Mouse (Mus musculus) kidney, postnatal 0 days (tissue): Measurements from ENCODE around the gene Tppp2. TPM values are rescaled to one million over a fixed set of nuclear protein-coding genes. Genes with fewer than 3 reads are reported as not detected.

Experiments used
- ATAC-seq: fragments of 200-750 bp; cut with Nextera tagmentation; replicated peaks from 2 replicates; pipeline ENCODE4 v1.8.0; 2017; ENCODE audit warnings: low read depth, moderate number of reproducible peaks, moderate TSS enrichment, moderate library complexity; ENCODE audit not compliant: low FRiP score
- DNase-seq: peaks from one replicate; pipeline ENCODE4 v3.0.0-alpha.2; 2016; ENCODE audit warnings: low spot score
- H3K27ac ChIP-seq: fragments of 300-500 bp; sonication (generic); 2 replicates; pipeline ENCODE4 v1.5.1; 2014; ENCODE audit warnings: mild to moderate bottlenecking
- H3K27me3 ChIP-seq: fragments of 300-500 bp; sonication (generic); 2 replicates; pipeline ENCODE4 v1.6.1; 2014; ENCODE audit warnings: low read length, mixed read lengths; ENCODE audit not compliant: insufficient read depth
- H3K36me3 ChIP-seq: fragments of 300-500 bp; sonication (generic); 2 replicates; pipeline ENCODE4 v1.6.1; 2014; ENCODE audit warnings: low read length, mixed read lengths; ENCODE audit not compliant: insufficient read depth
- H3K4me1 ChIP-seq: fragments of 300-500 bp; sonication (generic); replicated peaks from 2 replicates; pipeline ENCODE4 v1.6.1; 2014; ENCODE audit warnings: antibody characterized with exemption, low read length, mixed read lengths; ENCODE audit not compliant: insufficient read depth
- H3K4me2 ChIP-seq: fragments of 300-500 bp; sonication (generic); 2 replicates; pipeline ENCODE4 v1.6.1; 2014; ENCODE audit warnings: mild to moderate bottlenecking, low read length, moderate library complexity, mixed read lengths
- H3K4me3 ChIP-seq: fragments of 300-500 bp; sonication (generic); replicated peaks from 2 replicates; pipeline ENCODE4 v1.5.1; 2014; ENCODE audit warnings: low read depth, low read length
- H3K9ac ChIP-seq: fragments of 300-500 bp; sonication (generic); 2 replicates; pipeline ENCODE4 v1.6.1; 2014; ENCODE audit warnings: low read depth, low read length
- H3K9me3 ChIP-seq: fragments of 300-500 bp; sonication (generic); replicated peaks from 2 replicates; pipeline ENCODE4 v1.6.1; 2016; ENCODE audit warnings: low read length, inconsistent platforms, mixed read lengths
- CTCF ChIP-seq: IDR thresholded peaks from 2 replicates; pipeline ENCODE4 v1.5.1; 2016; ENCODE audit warnings: antibody characterized with exemption, low read depth, mild to moderate bottlenecking, moderate library complexity
- WGBS: fragments of 180-500 bp; shearing (Covaris S2); extraction: QIAGEN DNeasy Blood & Tissue Kit; methylation state at CpG from one replicate; pipeline ENCODE4 v1.1.7; 2014; 5-methylcytosine and 5-hydroxymethylcytosine counted together
- polyA plus RNA-seq: library from polyadenylated mRNA; unstranded; fragments of >200 nt; fragmentation: Nextera tagmentation; extraction: Ambion mirVana; gene quantifications from 2 replicates; pipeline ENCODE4 v1.2.1, GENCODE M21; 2015

Tppp2 gene
- not detected in 2 replicates for polyA plus RNA-seq

GRCm38 (mm10) chr14:51918125-51918524, at the start of gene Tppp2:
Gene Tppp2, plus strand, starts transcription at chr14:51918425.
- Histone ChIP-seq H3K27ac (no peak within 1 kb of the TSS), H3K9me3 (no peaks in the 10 kb centered on the region), H3K4me3 (no peak within 1 kb of the TSS), H3K4me1 (0 out of 2 replicates have a peak, but pooled peaks cover 11% of the 10 kb centered on the region), H3K9ac (no peak within 1 kb of the TSS), H3K36me3 (no peaks in the 10 kb centered on the region), H3K27me3 (no peaks in the 10 kb centered on the region), H3K4me2 (no peak within 1 kb of the TSS)
- DNase-seq (no peak), ATAC-seq (no peak)
- TF ChIP-seq CTCF = no peak
- 84% methylated on average over 4 of the region's 4 CpGs for WGBS

GRCm38 (mm10) chr14:51870756-51871155, 47.5 kb upstream of the Tppp2 start:
- ATAC-seq (no peak), DNase-seq (no peak)
- no peak overlapping the region for H3K4me2 ChIP-seq
- no peak overlapping the region for H3K27ac ChIP-seq
- no peaks in the 10 kb centered on the region for H3K27me3 ChIP-seq
- no peak overlapping the region for H3K9ac ChIP-seq
- TF ChIP-seq CTCF = no peak
- 76% methylated on average over 2 of the region's 2 CpGs for WGBS
- no peaks in the 10 kb centered on the region for H3K9me3 ChIP-seq
- H3K4me3 ChIP-seq = no peak overlapping the region
- H3K36me3 ChIP-seq = no peaks in the 10 kb centered on the region
- H3K4me1 ChIP-seq = no peaks in the 10 kb centered on the region

GRCm38 (mm10) chr14:51871741-51872140, 46.5 kb upstream of the Tppp2 start:
- no peak for ATAC-seq
- TF ChIP-seq CTCF = no peak
- 62% methylated on average over 9 of the region's 9 CpGs for WGBS
- Histone ChIP-seq H3K4me3 (no peak overlapping the region), H3K27ac (no peak overlapping the region), H3K4me1 (no peaks in the 10 kb centered on the region), H3K9ac (no peak overlapping the region), H3K27me3 (no peaks in the 10 kb centered on the region), H3K9me3 (no peaks in the 10 kb centered on the region), H3K4me2 (no peak overlapping the region), H3K36me3 (no peaks in the 10 kb centered on the region)
- no peak for DNase-seq

GRCm38 (mm10) chr14:51877517-51877916, 40.7 kb upstream of the Tppp2 start:
- WGBS = 68% methylated on average over 3 of the region's 3 CpGs
- DNase-seq (no peak), ATAC-seq (no peak)
- Histone ChIP-seq H3K27me3 (no peaks in the 10 kb centered on the region), H3K36me3 (no peaks in the 10 kb centered on the region), H3K4me3 (no peak overlapping the region), H3K27ac (no peak overlapping the region), H3K9ac (no peak overlapping the region), H3K4me2 (no peak overlapping the region), H3K4me1 (no peaks in the 10 kb centered on the region), H3K9me3 (no peaks in the 10 kb centered on the region)
- TF ChIP-seq CTCF = no peak

- no peak overlapping the region for H3K9ac ChIP-seq
- peaks cover 9% of the 10 kb centered on the region; the same call in 1 of the 2 replicates for H3K4me1 ChIP-seq
- H3K27ac ChIP-seq = peak overlapping the region; percentile 83
- DNase-seq (peak; percentile 92), ATAC-seq (peak; percentile 63)
- peak overlapping the region; percentile 62 for H3K4me3 ChIP-seq
- peaks cover 6% of the 10 kb centered on the region; the same call in 1 of the 2 replicates for H3K36me3 ChIP-seq
- TF ChIP-seq CTCF = peak; percentile 87
- H3K27me3 ChIP-seq = no peaks in the 10 kb centered on the region
- WGBS = 1% methylated on average over 4 of the region's 4 CpGs
- H3K4me2 ChIP-seq = peak overlapping the region; percentile 68
- no peaks in the 10 kb centered on the region for H3K9me3 ChIP-seq
Observed at GRCm38 (mm10) chr14:51883527-51884030, 34.6 kb upstream of the Tppp2 start.

GRCm38 (mm10) chr14:51884031-51884544, 34.1 kb upstream of the Tppp2 start:
- peaks cover 11% of the 10 kb centered on the region; the same call in 1 of the 2 replicates for H3K36me3 ChIP-seq
- ATAC-seq (peak; percentile 31; the same call in 1 of the 2 replicates), DNase-seq (peak; percentile 71)
- peak overlapping the region; percentile 83 for H3K27ac ChIP-seq
- H3K9me3 ChIP-seq = no peaks in the 10 kb centered on the region
- WGBS = under 1% methylated on average over 14 of the region's 14 CpGs
- H3K4me1 ChIP-seq = peaks cover 9% of the 10 kb centered on the region; the same call in 1 of the 2 replicates
- peak overlapping the region; percentile 68 for H3K4me2 ChIP-seq
- peak overlapping the region; percentile 54; the same call in 1 of the 2 replicates for H3K9ac ChIP-seq
- H3K4me3 ChIP-seq = peak overlapping the region; percentile 62
- TF ChIP-seq CTCF = no peak
- no peaks in the 10 kb centered on the region for H3K27me3 ChIP-seq
